ENCODE assay signal across 8 mouse cellular contexts in the genomic region with DNA sequence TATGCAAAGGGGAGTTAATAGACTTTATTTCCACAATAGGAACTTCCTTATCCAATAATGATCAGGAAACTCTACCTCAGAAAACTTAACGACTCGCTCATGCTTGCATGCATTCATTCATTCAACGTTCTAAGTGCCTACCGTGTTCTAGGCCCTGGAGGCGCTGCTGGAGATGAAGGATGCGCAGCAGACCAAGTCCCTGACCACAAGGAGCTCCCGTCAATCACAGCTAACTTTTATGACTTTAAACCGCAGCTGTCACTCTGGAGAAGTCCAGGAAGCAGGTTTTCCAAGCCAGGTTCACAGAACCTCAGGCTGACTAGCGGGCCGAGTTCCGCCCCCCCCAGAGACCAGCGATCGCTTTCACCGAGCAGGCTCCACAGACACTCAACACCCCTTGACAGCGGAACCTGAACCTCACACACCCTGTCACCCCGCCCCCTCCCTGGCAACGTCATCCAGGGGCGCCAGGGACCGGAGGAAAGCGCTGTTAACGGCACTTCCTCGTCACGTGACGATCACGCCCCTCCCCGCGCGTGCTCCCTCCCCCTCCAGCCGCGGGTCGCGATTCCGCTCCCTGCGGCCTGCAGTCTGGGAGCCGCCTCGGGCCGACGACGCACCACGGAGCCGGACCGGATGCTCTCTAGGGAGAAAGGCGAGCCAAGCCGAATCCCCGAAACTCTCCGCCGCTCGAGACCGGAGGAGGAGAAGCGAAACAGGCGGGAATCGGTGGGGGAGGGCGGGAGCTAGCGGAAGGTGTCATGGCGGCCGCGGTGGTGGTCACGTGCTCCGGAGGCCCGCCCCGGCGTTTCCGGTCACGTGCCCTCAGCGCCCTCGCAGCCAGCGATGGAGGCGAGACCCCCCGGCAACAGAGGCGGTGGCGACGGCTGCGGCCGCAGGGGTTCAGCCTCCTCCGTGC. TPM values are rescaled to one million over a fixed set of nuclear protein-coding genes. Genes with fewer than 3 reads are reported as not detected.
DNase-seq lines count a peak whose midpoint lies in the region; ATAC-seq and TF ChIP-seq lines count a peak whose summit lies in the region.

Hps5 (minus strand) TSS at position 778 of the 919 bp plus-strand sequence.
Gtf2h1 (plus strand) TSS at position 817 of the 919 bp plus-strand sequence.

- H3K4me2 ChIP-seq in CH12.LX (ENCODE audit: insufficient read depth, low read depth, poor library complexity, severe bottlenecking) = peak within 1 kb of the TSS; percentile 100
- peak within 1 kb of the TSS; percentile 92 for H3K4me2 ChIP-seq in forebrain, embryonic 12.5 days
- H3K4me2 ChIP-seq in heart, postnatal 0 days (ENCODE audit: low read depth, low read length) = peak within 1 kb of the TSS; percentile 80
- peak within 1 kb of the TSS; percentile 96 for H3K4me2 ChIP-seq in liver, embryonic 16.5 days (ENCODE audit: low read depth, low read length)
- peak within 1 kb of the TSS; percentile 96 for H3K4me2 ChIP-seq in neural tube, embryonic 13.5 days

- peak within 1 kb of the TSS; percentile 89 to 95 (median 94) for H3K4me3 ChIP-seq in CH12.LX (replicated peaks in 1 of 3; ENCODE audit: low read depth in 2 of 3, low read length in 2 of 3, poor library complexity in 1 of 3)
- peak within 1 kb of the TSS; percentile 97 for H3K4me3 ChIP-seq in forebrain, embryonic 12.5 days (replicated peaks)
- peak within 1 kb of the TSS; percentile 81 for H3K4me3 ChIP-seq in heart, postnatal 0 days (ENCODE audit: low read depth, low read length)
- H3K4me3 ChIP-seq in liver, embryonic 16.5 days (ENCODE audit: low read depth, low read length) = peak within 1 kb of the TSS; percentile 98
- peak within 1 kb of the TSS; percentile 94 for H3K4me3 ChIP-seq in neural tube, embryonic 13.5 days
- H3K4me3 ChIP-seq in testis, adult 2 months (ENCODE audit: control insufficient read depth, low read depth, low read length) = peak within 1 kb of the TSS; percentile 95

- in situ Hi-C loops in CH12.LX (cut with MboI; ENCODE audit: low pct_ligation_motif_present, low pct_unique_long_range_greater_than_20kb, low sequenced_read_pairs) = loop anchor here (5.0 kb wide), 1 partner anchor 52 kb away; no protein-coding TSS in a partner anchor

- TF ChIP-seq CTCF in CH12.LX (conservative IDR thresholded peaks at IDR 0.05 in 1 of 2, IDR thresholded peaks at IDR 0.05 in 1 of 2; ENCODE audit: low read depth in 2 of 2, low read length in 2 of 2) = no peak
- no peak for TF ChIP-seq CTCF in heart, postnatal 0 days (IDR thresholded peaks at IDR 0.05; ENCODE audit: low read depth)
- TF ChIP-seq CTCF in testis, adult 2 months (IDR thresholded peaks at IDR 0.05; ENCODE audit: control insufficient read depth, insufficient read depth, insufficient replicate concordance, low read depth, low read length) = no peak

- dilution Hi-C loops in CH12.LX (cut with MboI; ENCODE audit: extremely low pct_ligation_motif_present, extremely low pct_unique_long_range_greater_than_20kb, low sequenced_read_pairs) = no loop called here

- peaks cover 44% of the 10 kb centered on the region for H3K79me2 ChIP-seq in CH12.LX (replicated peaks; ENCODE audit: control insufficient read depth, extremely low read depth, insufficient read depth, poor library complexity, severe bottlenecking)

- peaks cover 3 to 23% of the 10 kb centered on the region in 2 experiments for H3K36me3 ChIP-seq in CH12.LX (replicated peaks in 1 of 2; ENCODE audit: control insufficient read depth in 1 of 2, insufficient read depth in 1 of 2, low read length in 1 of 2)
- H3K36me3 ChIP-seq in forebrain, embryonic 12.5 days (replicated peaks) = peaks cover 10% of the 10 kb centered on the region; the same call in 1 of the 2 replicates
- peaks cover 11% of the 10 kb centered on the region; the same call in 1 of the 2 replicates for H3K36me3 ChIP-seq in heart, postnatal 0 days (replicated peaks; ENCODE audit: control insufficient read depth, insufficient read depth, low read length)
- no peaks in the 10 kb centered on the region; the same call in 1 of the 2 replicates for H3K36me3 ChIP-seq in liver, embryonic 16.5 days (ENCODE audit: control insufficient read depth, insufficient read depth)
- H3K36me3 ChIP-seq in neural tube, embryonic 13.5 days = peaks cover 15% of the 10 kb centered on the region
- H3K36me3 ChIP-seq in testis, adult 2 months (ENCODE audit: control insufficient read depth, insufficient read depth, low read length) = peaks cover 2% of the 10 kb centered on the region; the same call in 1 of the 2 replicates

- H3K27ac ChIP-seq in CH12.LX (ENCODE audit: insufficient read depth, low read depth) = peak within 1 kb of the TSS; percentile 71
- H3K27ac ChIP-seq in forebrain, embryonic 12.5 days = peak within 1 kb of the TSS; percentile 79
- peak within 1 kb of the TSS; percentile 92 for H3K27ac ChIP-seq in heart, postnatal 0 days (ENCODE audit: low read depth)
- H3K27ac ChIP-seq in liver, embryonic 16.5 days (ENCODE audit: low read length) = peak within 1 kb of the TSS; percentile 87
- H3K27ac ChIP-seq in neural tube, embryonic 13.5 days (replicated peaks) = peak within 1 kb of the TSS; percentile 87
- H3K27ac ChIP-seq in testis, adult 2 months (ENCODE audit: control insufficient read depth, insufficient read depth, low read depth, low read length) = peak within 1 kb of the TSS; percentile 92

- no peaks in the 10 kb centered on the region for H3K27me3 ChIP-seq in CH12.LX (replicated peaks)
- no peaks in the 10 kb centered on the region for H3K27me3 ChIP-seq in forebrain, embryonic 12.5 days
- H3K27me3 ChIP-seq in heart, postnatal 0 days (ENCODE audit: control insufficient read depth, insufficient read depth, low read length) = no peaks in the 10 kb centered on the region
- no peaks in the 10 kb centered on the region for H3K27me3 ChIP-seq in liver, embryonic 16.5 days (ENCODE audit: control insufficient read depth, insufficient read depth, low read depth, low read length)
- no peaks in the 10 kb centered on the region for H3K27me3 ChIP-seq in neural tube, embryonic 13.5 days
- no peaks in the 10 kb centered on the region for H3K27me3 ChIP-seq in testis, adult 2 months (ENCODE audit: control insufficient read depth, insufficient read depth, low read length)

- WGBS in forebrain, embryonic 12.5 days = 1% methylated on average over 75 of the region's 75 CpGs
- under 1% methylated on average over 61 of the region's 75 CpGs for WGBS in heart, postnatal 0 days
- under 1% methylated on average over 75 of the region's 75 CpGs for WGBS in liver, embryonic 16.5 days (ENCODE audit: insufficient replicate concordance)
- under 1% methylated on average over 70 of the region's 75 CpGs for WGBS in neural tube, embryonic 13.5 days

- peaks cover 2 to 27% of the 10 kb centered on the region in 2 experiments; a peak in 2 of 4 replicates for H3K4me1 ChIP-seq in CH12.LX (ENCODE audit: control insufficient read depth in 1 of 2, insufficient read depth in 2 of 2)
- H3K4me1 ChIP-seq in forebrain, embryonic 12.5 days = peaks cover 28% of the 10 kb centered on the region
- H3K4me1 ChIP-seq in heart, postnatal 0 days (ENCODE audit: control insufficient read depth, insufficient read depth) = peaks cover 18% of the 10 kb centered on the region
- H3K4me1 ChIP-seq in liver, embryonic 16.5 days (ENCODE audit: control insufficient read depth, low read depth, low read length) = peaks cover 20% of the 10 kb centered on the region
- peaks cover 32% of the 10 kb centered on the region for H3K4me1 ChIP-seq in neural tube, embryonic 13.5 days (replicated peaks)
- H3K4me1 ChIP-seq in testis, adult 2 months (ENCODE audit: control insufficient read depth, insufficient read depth, low read length) = peaks cover 2% of the 10 kb centered on the region; the same call in 1 of the 2 replicates

- H3K9me3 ChIP-seq in CH12.LX (replicated peaks; ENCODE audit: low read length) = no peaks in the 10 kb centered on the region
- no peaks in the 10 kb centered on the region for H3K9me3 ChIP-seq in forebrain, embryonic 12.5 days
- no peaks in the 10 kb centered on the region for H3K9me3 ChIP-seq in heart, postnatal 0 days (replicated peaks; ENCODE audit: control insufficient read depth, low read length)
- H3K9me3 ChIP-seq in liver, embryonic 16.5 days (replicated peaks; ENCODE audit: control insufficient read depth, low read length) = no peaks in the 10 kb centered on the region
- H3K9me3 ChIP-seq in neural tube, embryonic 13.5 days = no peaks in the 10 kb centered on the region

- peak; percentile 98 for DNase-seq in CH12.LX (ENCODE audit: extremely low read depth)
- DNase-seq in c-Kit-positive CD71-positive TER-119-negative erythroid progenitor cells, embryonic 14.5 days (ENCODE audit: low read depth) = peak; percentile 97
- peak; percentile 93 for DNase-seq in heart, postnatal 0 days (ENCODE audit: low spot score)
- DNase-seq in kidney, postnatal 4 days = peak; percentile 99

- no peak for TF ChIP-seq EP300 in CH12.LX (IDR thresholded peaks at IDR 0.05; ENCODE audit: low read length)
- peak; percentile 92 for TF ChIP-seq EP300 in heart, postnatal 0 days (IDR thresholded peaks at IDR 0.05; ENCODE audit: low read depth)

- peak; percentile 98 for ATAC-seq in forebrain, embryonic 12.5 days (ENCODE audit: low FRiP score)
- ATAC-seq in heart, postnatal 0 days (ENCODE audit: insufficient read depth, low read depth) = peak; percentile 98
- peak; percentile 97 for ATAC-seq in liver, embryonic 16.5 days (ENCODE audit: low read depth)
- ATAC-seq in neural tube, embryonic 13.5 days (ENCODE audit: low read depth) = peak; percentile 99

- TF ChIP-seq POLR2A in CH12.LX (IDR thresholded peaks at IDR 0.05; ENCODE audit: low read depth, low read length) = peak; percentile 80
- peak; percentile 91 for TF ChIP-seq POLR2A in testis, adult 2 months (IDR thresholded peaks at IDR 0.05; ENCODE audit: control insufficient read depth, low read depth, low read length)

- peak within 1 kb of the TSS; percentile 72 for H3K9ac ChIP-seq in CH12.LX (ENCODE audit: insufficient read depth, low read depth)
- peak within 1 kb of the TSS; percentile 95 for H3K9ac ChIP-seq in forebrain, embryonic 12.5 days
- H3K9ac ChIP-seq in heart, postnatal 0 days (replicated peaks; ENCODE audit: low read depth, low read length) = peak within 1 kb of the TSS; percentile 84
- H3K9ac ChIP-seq in liver, embryonic 16.5 days (ENCODE audit: low read depth, low read length) = peak within 1 kb of the TSS; percentile 86
- peak within 1 kb of the TSS; percentile 95 for H3K9ac ChIP-seq in neural tube, embryonic 13.5 days

- no peak for TF ChIP-seq RAD21 in CH12.LX (IDR thresholded peaks at IDR 0.05; ENCODE audit: low read depth, low read length)

RNA-seq across cellular contexts. Expression of gene Hps5, which starts in this region (rescaled TPM):
- total RNA-seq in CH12.LX (2012; rRNA removed) = 21.9 and 26.0 TPM in 2 replicates
- total RNA-seq in CH12.LX (2014; rRNA removed) = 17.8 and 20.3 TPM in 2 replicates
- polyA plus RNA-seq in CH12.LX (2012; ENCODE audit: insufficient read length, low read depth) = 17.2 and 20.8 TPM in 2 replicates
- 23.9 and 25.3 TPM in 2 replicates for polyA plus RNA-seq in forebrain, embryonic 12.5 days (2016; fragmentation: Nextera tagmentation; extraction: Ambion mirVana)
- total RNA-seq in heart, postnatal 0 days (2014; rRNA removed; ENCODE audit: low replicate concordance) = 7.9 and 23.9 TPM in 2 replicates
- polyA plus RNA-seq in heart, postnatal 0 days (2015; fragmentation: Nextera tagmentation; extraction: Ambion mirVana) = 5.6 and 6.3 TPM in 2 replicates
- 7.2 and 7.4 TPM in 2 replicates for polyA plus RNA-seq in liver, embryonic 16.5 days (2015; fragmentation: Nextera tagmentation; extraction: Ambion mirVana)
- 16.4 TPM in 2 replicates for polyA plus RNA-seq in neural tube, embryonic 13.5 days (2015; fragmentation: Nextera tagmentation; extraction: Ambion mirVana)
- 13.1 and 16.5 TPM in 2 replicates for polyA plus RNA-seq in testis, adult 2 months (2012; rRNA removed)

RNA-seq across cellular contexts. Expression of gene Gtf2h1, which starts in this region (rescaled TPM):
- total RNA-seq in CH12.LX (2012; rRNA removed) = 79.2 and 103 TPM in 2 replicates
- 161 and 198 TPM in 2 replicates for total RNA-seq in CH12.LX (2014; rRNA removed)
- polyA plus RNA-seq in CH12.LX (2012; ENCODE audit: insufficient read length, low read depth) = 164 and 172 TPM in 2 replicates
- polyA plus RNA-seq in forebrain, embryonic 12.5 days (2016; fragmentation: Nextera tagmentation; extraction: Ambion mirVana) = 52.6 and 55.4 TPM in 2 replicates
- total RNA-seq in heart, postnatal 0 days (2014; rRNA removed; ENCODE audit: low replicate concordance) = 29.0 and 40.4 TPM in 2 replicates
- 22.8 and 24.0 TPM in 2 replicates for polyA plus RNA-seq in heart, postnatal 0 days (2015; fragmentation: Nextera tagmentation; extraction: Ambion mirVana)
- 22.7 and 26.1 TPM in 2 replicates for polyA plus RNA-seq in liver, embryonic 16.5 days (2015; fragmentation: Nextera tagmentation; extraction: Ambion mirVana)
- polyA plus RNA-seq in neural tube, embryonic 13.5 days (2015; fragmentation: Nextera tagmentation; extraction: Ambion mirVana) = 38.2 and 44.4 TPM in 2 replicates
- polyA plus RNA-seq in testis, adult 2 months (2012; rRNA removed) = 32.3 and 32.7 TPM in 2 replicates

Comparison
In these comparisons a context has a peak if more than half of its experiments do, and no peak if none do; other contexts are left out.
1. Peak in every context shown above with its lines: DNase-seq, ATAC-seq, H3K4me3 ChIP-seq and H3K27ac ChIP-seq.